Mouse (Mus musculus) retina, adult 2 months (tissue): Measurements from ENCODE around the gene Lhx6.
A peak's percentile ranks its signal among the peaks of the same experiment; 100 is the strongest.

ENCODE experiments used
- DNase-seq: peaks from one replicate; pipeline ENCODE4 v3.0.0-alpha.2; 2012; ENCODE audit warnings: low read depth, low spot score

Gene Lhx6

DNA sequence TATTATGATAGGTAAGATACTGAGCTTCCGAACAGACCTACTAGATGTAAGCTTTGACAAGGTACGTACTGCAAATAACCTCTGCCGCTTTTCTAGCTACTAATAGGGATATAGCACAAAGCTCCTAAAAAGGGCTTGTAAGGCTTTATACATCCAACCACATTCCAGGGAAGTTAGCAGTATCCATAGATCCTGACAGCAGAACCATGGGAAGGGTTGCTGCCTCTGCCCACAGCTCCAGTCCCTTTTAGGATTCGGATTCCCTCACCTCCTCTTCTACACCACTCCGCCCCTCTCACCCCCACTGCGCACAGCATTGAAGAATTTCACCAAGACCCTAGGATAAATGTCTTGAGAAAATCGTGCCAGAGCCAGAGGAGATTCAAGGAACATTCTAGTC is 11.9 kb downstream of the Lhx6 start:
- DNase-seq = no peak

DNA sequence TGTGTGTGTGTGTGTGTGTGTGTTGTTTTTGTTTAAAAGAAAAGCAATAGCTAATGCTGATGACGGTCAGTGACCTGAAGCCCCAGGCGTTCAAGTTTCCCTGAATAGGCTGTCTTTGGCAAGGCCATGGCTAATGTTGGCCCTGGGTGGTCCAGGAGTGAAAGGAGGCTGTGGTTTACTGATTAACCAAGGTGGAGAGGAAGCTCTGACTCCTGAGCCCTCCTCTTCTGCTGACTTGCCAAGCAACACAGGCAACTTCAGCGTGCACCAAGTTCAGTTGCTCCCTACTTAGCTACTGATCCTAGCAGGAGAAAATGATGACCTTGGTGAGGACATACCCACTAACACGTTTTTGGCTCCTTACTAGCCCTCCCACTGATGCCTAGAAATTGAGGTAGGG is 12.5 kb downstream of the Lhx6 start:
- no peak for DNase-seq

DNA sequence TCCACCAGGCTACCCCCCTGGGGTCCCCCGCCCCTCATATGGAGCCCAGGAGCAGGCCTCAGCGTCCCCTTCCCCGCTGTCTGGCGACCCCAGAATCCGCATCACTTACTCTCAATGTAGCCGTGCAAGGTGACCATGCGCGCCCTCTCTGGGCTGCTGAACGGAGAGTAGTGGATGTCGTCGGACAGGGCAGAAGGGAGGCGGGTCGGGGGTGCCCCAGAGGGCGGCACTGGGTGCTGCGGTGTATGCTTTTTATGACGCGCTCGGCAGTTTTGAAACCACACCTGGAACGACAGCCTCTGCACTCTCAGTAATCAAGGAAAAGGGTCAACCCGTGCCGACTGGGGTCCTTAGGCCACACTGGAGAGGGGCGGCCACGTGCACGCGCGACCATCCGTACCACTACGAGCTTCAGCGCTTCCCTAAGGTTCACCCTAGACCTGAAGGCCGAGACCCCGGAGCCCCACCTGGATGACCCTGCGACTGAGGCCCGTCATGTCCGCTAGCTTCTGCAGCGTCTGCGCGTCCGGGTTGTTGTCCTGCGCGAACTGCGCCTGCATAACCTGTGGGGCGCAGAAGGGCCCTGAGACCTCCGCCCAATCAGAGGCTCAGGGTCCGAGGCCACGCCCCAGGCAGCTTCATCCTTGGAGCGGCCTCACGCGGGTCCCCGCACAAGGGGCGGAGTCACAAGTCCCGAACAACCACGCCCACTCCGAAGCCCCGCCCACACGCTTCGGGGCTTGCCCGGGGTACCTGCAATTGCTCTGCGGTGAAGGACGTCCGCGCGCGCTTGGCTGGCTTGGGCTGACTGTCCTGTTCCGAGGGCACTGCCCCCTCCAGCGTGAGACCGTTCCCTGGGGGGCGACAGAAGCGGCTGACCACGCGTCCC is 14.1 kb downstream of the Lhx6 start:
- DNase-seq = no peak

DNA sequence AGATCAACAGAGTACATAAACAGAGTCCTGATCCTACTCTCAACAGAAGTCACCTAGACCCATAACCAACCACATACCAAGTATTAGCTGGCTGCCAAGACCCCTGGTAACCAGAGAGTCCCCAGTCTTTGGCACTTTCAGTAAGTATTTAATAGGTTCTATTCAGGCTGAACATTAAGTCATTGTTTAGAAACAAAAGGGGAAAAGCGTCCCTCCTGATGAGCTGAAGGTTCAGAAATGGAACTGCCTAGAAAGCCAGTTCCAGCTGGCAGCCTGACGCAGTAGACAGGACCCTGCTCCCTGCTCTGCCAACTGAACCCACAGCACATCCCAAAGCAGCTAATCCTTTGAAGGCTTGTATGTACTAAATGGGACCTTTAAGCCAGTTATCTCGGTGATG is 16.0 kb downstream of the Lhx6 start:
- no peak for DNase-seq

DNA sequence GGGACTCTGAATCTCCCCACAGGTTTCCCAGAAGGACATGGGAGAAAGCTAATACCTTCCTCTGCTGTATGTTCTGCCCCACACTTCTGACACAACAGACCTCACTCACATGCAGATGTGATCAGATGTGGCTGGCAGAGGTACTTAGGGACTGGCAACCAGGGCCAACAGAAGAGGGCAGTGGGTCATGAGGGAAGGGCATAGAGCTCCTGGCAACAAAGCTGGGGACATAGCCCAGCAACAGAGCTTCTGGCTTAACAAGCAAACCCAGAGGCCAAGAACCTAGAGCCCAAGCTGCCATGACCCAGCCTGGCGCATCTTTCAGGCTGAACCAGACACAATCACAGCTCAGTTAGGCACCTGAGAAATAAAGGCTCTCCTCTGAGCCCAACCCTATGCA is 20.2 kb downstream of the Lhx6 start:
- no peak for DNase-seq

DNA sequence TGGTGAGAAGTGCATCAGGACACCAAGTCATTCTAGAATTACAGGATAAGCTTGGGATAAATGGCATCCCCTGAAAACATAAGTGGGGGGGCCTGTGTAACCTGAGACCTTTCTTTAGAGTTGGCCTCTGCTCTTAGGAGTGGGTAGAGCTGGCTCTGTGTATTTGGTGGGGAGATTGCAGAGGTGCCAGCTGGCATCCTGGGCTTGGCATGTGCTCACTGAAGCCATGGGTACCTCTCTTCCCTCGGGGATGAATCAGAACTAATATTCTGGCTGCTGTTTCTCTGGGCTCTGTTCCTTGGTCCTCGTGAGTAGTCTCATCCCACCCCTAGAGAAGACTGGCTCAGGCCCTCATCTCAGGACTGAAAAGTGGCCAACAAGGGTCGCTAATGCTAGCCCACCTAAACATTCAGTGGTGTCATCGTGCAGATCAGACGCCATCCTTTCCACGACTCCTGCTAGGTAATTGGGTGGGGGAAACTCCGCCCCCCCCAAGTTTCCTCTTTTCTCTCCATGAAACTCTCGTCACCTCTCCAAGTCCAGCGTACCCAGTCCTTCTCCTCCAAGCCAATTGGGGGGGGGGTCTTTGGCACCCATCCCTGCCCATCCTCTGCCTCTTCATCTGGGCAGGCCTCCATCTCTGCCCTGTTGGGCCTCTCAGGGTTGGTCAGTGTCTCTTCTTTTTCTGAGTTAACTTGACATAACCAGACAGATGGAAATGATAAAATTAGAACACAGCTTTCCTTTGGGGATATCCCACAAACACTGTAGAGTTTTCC is 22.2 kb downstream of the Lhx6 start:
- no peak for DNase-seq

DNA sequence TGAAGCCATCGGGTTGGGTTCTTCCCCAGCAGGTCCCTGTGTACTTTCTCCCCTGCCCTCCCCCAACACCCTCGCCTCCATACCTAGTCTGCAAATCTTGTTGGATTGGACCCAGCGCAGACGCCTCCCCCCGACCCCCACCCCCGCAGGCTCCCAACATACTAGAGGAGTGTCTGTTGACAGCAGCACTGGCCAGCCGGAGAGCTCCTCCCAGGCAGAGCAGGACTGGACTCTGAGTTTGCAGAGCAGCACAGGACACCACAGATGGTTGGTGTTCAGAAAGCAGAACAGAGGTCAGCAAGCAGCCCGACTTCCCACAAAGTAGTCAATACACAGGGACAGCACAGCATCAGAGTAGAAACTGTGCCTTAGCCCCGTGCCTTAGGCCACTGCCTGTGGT is 23.8 kb downstream of the Lhx6 start:
- DNase-seq = no peak

DNA sequence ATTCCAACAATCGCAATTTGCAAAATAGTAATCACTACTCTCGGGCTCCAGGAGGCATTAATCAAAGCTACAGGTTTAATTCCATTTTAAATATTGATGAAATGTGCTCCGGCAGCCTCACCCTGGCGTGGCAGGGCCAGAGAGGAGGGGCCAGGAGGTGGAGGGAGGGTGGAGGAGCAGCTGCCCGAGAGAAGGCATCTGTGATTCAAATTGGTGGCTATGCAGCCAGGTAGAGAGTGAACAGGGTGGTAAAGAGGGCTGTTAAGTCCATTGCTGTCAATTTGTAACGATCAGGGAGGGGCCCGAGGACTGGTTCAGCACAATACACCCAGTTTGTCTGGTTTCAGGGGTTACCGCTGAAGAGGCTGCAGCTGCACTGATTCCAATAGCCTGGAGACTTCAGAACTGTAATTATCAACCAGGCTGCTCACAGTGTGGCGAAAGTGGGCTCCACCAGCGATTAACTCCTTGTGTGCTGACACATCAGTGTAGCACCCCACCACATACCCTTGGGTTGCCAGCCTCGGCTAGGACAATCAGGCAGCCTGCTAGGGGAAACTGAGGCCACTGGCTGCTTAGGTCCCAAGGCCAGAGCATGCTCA is 27.9 kb downstream of the Lhx6 start:
- DNase-seq = no peak

DNA sequence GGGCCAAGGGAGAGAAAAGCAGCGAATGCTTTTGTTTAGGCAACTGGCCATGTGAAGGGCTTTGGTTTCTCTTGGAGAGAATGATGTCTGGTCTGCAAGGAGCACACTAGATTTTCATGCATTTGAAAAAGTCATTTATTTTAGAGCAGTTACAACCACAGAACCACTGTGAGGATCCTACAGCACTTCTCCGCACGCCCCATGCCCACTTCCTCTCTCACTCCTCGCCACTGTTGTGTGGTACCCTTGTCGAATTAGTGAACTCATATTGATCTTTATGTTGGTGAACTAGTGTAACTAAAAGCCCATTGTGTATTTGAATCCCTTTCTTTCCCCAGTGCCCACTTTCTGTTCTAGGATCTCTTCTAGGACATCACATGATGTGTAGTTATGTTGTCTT is 30.0 kb downstream of the Lhx6 start:
- no peak for DNase-seq

DNA sequence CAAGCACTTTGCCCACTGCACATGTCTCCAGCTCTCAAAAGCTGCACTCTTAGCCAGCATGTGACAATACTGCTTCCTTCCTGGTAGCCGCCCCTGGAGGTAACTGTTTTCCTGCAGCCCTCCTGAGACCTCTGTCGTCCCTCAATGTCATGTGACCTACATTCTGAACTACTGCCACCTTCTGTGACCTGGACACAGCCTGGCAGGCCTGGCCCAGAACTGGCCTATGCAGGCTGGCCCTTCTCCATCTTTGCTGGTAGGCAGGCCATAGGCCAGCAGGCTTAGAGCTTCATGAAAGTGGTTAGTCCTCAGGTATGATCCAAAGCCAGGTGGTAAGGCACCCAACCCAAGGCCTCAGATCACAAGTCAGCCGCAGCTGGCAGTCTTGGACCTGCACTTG is 31.4 kb downstream of the Lhx6 start:
- no peak for DNase-seq

DNA sequence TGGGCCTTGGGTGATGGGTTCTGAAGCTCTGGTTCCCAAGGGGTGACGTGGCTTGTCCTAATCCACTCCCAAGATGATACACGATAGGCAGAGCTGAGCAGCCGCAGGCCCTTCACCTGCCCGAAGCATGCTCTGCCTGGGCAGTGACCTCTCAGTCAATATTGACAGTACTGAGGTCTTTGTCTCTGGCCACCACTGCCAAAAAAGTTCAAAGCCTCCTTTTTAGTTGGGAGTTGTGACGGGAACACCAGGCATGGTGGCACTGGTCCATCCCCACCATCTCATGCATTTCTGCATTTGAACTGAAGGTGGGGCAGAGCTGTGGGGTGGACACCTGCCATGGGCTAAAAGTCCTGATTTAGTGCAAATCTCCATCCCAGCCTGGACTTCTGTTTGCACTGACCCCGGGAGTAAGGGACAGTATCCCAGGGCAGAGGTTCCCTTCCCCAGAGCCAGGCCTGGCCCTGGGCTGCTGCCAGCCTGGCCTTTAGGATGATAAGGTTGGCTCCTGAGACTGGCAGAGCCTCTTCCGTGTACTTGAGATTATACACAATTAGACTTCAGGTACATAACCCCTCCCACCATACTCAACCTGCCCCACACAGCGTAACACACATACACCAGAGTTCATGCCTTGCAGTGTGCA is 33.4 kb downstream of the Lhx6 start:
- DNase-seq = no peak

DNA sequence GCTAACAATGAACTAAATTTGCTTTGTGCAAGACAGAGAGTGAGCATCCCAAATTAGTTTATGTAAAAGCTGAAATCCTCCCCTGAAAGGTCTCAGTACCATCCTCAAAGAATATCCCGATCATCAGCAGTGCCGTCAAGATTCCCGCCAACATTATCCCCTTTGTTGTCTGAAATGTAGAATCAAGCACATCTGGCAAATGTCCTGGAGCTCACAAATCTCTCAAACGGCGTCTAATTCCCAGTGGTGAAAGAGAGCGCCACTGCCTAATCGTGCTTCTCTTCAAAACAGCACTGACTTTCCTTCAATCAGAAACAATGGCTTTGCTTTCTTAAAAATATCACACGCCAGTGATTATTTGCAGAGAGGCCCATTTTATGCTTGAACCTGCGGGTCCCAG is 38.1 kb downstream of the Lhx6 start:
- DNase-seq = no peak

DNA sequence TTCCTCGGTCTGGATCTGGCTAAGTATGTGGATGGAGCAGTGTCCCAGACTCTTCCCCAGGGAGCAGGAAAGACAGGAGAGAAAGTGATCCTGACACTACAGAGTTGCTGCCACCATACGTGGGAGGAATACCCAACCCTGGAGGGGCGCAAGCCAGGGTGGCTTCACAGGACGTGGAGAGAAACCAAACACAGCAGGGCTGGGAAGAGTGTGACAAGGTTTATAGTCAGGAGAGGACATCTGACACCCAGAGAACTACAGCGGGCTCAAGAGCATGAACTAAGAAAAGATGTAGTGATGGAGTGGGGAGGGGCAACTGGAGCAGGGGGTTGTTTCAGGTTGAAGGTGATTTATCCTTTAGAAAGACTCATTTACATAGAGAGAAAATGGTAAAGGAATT is 43.8 kb downstream of the Lhx6 start:
- DNase-seq = no peak

DNA sequence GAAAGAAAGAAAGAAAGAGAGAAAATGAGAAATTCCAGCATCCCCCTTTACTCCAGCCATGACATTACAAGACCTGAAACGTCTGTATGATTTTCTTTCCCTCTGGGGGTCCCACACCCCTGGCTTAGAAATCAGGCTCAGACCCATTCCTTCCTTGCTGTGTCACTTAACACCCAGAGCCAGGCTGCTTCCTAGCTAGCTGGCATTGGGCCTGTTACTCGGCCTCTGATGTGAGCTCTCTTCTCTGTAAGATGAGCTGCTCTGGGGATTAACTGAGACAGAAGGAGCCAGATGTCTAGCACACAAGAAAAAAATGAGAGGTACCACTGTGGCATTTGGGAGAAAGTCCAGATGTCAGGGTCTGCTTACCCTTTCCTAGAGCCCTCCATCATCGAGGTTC is 49.0 kb downstream of the Lhx6 start:
- DNase-seq = no peak

DNA sequence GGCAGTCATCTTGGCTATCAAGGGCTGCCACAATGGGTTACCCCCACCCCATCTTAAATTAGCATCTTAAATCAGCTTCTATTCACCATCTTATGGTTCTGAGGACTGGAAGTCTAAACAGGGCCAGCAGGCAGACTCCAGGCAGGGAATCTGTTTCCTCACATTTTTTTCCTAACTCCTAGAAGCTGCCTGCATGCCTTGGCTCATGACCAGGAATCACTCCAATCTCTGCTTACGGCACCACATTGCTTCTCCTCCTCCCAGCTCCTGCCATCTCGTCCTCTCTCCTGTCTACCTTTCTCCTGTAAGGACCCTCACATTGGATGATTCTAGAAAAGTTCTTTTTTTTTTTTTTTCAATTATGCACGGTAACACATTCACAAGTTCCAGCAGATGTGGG is 52.0 kb downstream of the Lhx6 start:
- no peak for DNase-seq

DNA sequence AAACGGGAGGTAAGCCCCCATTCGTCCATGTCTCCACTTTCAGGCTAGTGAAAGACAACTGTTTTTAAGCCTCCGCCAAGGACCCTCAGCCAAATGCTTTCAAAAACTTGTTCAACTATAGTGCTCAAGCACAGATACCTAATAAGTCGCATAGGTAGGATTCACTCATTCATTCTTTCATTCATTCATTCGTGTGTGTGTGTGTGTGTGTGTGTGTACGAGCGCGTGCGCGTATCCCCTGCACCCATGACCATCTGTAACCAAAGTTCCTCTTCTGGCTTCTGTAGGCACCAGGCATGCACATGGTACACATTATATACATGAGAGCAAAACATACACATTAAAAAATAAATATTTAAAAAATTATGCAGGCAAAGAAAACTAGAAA is 55.6 kb downstream of the Lhx6 start:
- DNase-seq = no peak

DNA sequence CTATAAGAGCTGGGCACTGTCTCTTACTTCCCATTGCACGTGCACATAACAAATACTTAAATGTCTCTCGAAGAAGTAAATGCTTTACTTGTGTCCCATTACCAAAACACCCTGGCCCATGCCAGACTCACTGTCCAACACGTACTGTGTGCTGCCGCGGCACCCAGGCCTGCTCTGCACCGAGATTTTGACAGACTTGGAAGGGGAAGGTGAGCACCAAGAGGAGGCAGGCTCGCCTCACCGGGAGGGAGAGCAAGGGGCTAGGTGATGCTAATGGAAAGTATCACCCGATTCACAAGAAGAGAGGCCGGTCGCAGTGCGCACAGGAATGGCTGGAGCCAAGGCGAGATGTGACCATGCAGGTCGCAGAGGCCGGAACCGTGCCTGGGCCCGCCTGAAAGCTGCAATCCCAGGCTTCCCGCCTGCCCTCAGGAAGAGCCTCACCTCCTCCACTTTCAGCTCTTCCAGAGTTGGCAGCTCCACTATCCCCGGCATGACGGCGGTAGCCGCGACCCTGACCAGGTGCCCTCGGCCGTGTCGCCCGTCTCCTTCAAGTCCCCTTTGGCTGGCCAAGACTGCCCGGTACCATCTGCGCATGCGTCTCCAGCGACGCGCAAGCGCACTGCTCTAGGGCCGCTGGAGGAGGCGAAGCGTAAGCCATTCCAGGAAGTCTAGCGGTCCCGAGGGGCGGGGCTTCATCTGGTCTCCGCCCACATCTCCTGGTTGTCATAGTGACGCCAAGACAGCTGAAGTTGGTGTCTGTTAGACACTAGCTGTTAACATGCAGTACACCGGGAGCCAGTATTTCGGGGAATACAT is 56.3 kb downstream of the Lhx6 start, which contains the start of the genes Ndufa8 and Morn5:
Ndufa8 (minus strand) TSS at position 659 of the 819 bp plus-strand sequence.
Morn5 (plus strand) TSS at position 711 of the 819 bp plus-strand sequence.
- peak; percentile 94 for DNase-seq

DNA sequence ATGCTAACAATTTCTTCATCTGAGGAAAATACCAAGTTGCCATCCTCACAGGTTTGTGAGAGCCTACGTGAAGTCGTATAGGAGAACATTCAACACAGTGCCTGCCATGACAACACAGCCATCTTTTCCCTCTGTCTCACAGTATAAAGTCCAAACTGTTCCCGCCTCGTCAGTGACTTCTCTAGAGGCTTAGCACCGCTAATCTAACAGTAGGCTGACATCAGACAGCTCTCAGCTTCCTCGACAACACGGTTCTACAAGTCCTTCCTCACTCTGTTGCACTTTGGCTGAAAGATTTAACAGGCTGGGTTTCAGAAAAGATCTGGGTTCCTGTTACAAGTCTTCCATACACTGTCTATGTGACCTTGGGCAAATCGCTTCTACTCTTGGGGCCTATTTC is 57.0 kb downstream of the Lhx6 start:
- no peak for DNase-seq

DNA sequence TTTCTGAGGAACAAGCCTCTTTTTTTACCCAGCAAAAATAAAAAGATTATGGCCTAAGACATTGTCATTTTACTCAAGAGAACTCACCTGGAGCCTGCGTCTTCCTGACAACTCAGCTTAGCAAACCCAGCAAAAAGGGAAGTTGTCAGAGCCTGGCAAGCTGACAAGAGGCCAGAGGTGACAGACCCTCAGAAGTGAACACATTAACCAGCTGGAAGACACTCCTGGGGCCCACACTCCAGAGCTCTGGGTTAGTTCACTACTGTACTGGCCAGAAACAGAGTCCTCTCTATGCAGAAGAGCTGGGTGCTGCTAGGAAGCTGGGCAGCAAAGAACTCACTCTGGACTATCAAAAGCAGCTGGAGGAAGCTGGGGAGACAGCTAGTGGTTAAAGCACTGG is 64.3 kb downstream of the Lhx6 start:
- DNase-seq = no peak

DNA sequence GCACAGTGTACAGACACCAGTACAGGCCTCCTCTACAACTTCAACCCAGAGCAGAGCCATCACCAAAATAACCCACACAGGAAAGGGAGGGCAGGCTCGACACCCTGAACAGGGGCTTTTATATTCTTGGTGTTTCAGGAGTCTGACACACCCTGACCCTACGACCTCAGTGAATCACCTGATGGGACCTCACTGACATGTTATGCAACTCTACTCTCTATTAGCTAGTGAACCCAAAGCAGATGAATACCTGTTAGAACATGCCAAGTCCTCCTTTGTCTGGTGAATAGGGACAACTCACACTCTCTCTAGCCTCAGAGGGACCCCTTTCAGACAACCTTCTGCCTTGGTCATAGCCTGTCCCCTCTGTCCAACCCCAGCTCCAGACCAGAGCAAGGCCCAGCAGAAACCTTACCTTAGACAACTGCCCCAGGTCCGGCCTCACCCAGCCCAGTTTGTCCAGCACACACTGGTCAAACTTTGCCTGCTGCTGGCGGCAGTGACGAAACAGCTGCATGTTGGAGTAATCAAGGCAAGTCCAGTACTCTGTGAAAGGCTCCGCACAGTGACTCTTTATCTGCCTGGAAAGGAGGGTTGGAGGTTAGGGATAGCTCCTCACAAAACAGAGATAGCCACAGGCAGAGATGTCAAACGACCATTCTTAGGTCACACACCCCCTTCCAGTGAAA is 65.8 kb downstream of the Lhx6 start:
- DNase-seq = no peak
